Mouse (Mus musculus): ENCODE data around the gene Canx.
A peak's percentile ranks its signal among the peaks of the same experiment; 100 is the strongest.
"Not testable (repeated sequence)": the region's sequence is repeated elsewhere in the genome, so short reads cannot be mapped to it uniquely, and the experiment has no call there.

The Canx gene

GRCm38 (mm10) chr11:50325496-50326301 lies at the start of gene Canx:
Gene Canx (minus strand): TSS chr11:50325673.
- DNase-seq (ENCODE audit: low spot score): peak; percentile 96

- DNase-seq (ENCODE audit: low spot score): no peak
Observed at GRCm38 (mm10) chr11:50374286-50375015, 49.0 kb upstream of the Canx start.

GRCm38 (mm10) chr11:50373621-50374020 lies 48.1 kb upstream of the Canx start:
- no peak for DNase-seq (ENCODE audit: low spot score)

DNA sequence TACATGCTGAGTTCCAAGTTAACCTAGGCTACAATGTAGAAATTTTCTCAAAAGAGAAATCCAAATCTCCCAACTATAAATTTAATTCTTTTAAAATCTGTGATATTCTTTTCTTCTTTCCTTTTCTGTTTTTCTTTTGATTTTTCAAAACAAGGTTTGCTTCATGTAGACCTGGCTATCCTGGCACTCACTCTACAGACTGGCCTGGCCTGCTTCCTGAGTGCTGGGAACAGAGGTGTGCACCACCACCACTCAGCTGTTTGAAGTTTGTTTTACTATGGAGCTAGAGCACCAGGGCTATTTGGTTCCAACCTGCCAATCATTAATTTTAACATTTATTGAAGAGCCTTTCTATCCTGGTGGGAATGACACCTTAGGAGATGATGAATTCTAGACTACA lies 47.6 kb upstream of the Canx start:
- no peak for DNase-seq (ENCODE audit: low spot score)

DNA sequence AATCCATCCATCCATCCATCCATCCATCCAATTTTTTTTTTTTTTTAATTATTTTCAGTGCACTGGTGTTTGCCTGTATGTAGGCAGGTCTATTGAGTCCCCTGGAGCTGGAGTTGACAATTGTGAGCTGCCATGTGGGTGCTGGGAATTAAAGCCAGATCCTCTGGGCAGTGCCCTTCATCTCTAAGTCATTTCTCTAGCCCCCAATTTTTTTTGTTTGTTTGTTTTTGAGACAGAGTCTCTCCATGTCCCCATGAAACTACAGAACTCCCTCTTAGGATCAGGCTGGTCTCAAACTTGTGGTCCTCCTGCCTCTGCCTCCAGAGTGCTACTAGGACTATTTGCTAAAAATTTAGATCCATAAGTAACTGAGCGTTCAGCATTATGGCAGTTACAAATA lies 46.4 kb upstream of the Canx start:
- no peak for DNase-seq (ENCODE audit: low spot score)

GRCm38 (mm10) chr11:50371399-50371841 lies 45.9 kb upstream of the Canx start:
- peak; percentile 42 for DNase-seq (ENCODE audit: low spot score)

GRCm38 (mm10) chr11:50370969-50371368 lies 45.5 kb upstream of the Canx start:
- DNase-seq (ENCODE audit: low spot score): no peak

DNA sequence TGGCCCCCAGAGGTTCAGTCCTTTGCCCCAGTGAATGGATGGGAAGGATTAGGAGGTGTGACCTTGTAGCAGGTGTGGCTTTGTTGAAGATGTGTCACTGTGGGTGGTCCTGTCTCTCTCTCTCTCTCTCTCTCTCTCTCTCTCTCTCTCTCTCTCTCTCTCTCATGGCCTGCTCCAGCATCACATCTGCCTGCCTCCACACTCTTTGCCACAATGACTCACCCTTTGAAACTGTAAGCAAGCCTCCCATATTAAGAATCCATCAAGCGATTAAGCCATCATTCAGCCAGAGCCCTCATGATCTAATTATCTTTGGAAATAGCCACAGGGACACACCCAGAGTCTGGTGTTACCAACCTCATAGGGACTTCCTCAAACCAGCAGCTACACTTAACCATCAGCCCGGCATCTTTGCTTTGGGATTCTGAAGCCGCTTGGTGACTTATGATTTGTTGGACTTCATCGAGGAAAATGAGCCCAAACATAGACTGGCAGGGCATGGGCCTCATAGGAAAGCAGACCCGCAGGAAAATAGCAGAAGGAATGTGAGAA lies 44.0 kb upstream of the Canx start:
- no peak for DNase-seq (ENCODE audit: low spot score)

DNA sequence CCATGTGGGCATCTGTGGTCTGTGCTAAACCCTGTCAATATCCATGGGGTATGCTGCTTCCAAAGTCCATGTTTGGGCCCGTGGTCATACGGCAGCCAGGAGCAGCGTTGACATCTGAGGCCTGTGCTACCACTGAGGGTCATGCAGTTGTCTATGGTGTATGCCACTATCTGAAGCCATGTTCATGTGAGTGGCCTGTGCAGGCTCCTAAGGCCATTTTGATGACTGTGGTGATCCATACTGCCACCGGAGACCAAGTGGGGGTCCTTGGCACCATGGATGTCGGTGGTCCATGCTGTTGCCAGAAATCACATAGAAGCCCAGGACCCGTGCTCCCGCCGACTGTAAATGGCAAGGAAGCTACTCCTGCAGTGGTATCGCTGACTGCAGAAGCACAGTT lies 42.1 kb upstream of the Canx start:
- no peak for DNase-seq (ENCODE audit: low spot score)

GRCm38 (mm10) chr11:50365322-50365721 lies 39.8 kb upstream of the Canx start:
- no peak for DNase-seq (ENCODE audit: low spot score)

DNA sequence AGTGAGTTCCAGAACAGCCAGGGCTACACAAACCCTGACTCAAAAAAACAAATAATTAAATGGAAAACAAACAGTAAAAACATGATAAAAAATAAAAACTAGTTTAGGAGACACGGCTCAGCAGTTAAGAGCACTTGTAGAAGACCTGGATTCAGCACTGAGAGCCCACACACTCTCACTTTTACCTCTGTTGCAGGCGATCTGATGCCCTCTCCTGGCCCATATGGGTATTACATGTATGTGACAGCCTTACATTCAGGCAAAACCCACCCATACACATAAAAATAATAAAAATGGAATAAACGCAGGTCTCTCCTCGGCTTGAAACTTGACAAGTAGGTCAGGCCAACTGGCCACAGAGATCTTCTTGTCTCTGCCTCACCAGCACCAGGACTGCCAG lies 39.1 kb upstream of the Canx start:
- DNase-seq (ENCODE audit: low spot score): peak; percentile 62

- not testable (repeated sequence) for DNase-seq (ENCODE audit: low spot score)
Observed at GRCm38 (mm10) chr11:50361282-50361681, 35.8 kb upstream of the Canx start.

DNA sequence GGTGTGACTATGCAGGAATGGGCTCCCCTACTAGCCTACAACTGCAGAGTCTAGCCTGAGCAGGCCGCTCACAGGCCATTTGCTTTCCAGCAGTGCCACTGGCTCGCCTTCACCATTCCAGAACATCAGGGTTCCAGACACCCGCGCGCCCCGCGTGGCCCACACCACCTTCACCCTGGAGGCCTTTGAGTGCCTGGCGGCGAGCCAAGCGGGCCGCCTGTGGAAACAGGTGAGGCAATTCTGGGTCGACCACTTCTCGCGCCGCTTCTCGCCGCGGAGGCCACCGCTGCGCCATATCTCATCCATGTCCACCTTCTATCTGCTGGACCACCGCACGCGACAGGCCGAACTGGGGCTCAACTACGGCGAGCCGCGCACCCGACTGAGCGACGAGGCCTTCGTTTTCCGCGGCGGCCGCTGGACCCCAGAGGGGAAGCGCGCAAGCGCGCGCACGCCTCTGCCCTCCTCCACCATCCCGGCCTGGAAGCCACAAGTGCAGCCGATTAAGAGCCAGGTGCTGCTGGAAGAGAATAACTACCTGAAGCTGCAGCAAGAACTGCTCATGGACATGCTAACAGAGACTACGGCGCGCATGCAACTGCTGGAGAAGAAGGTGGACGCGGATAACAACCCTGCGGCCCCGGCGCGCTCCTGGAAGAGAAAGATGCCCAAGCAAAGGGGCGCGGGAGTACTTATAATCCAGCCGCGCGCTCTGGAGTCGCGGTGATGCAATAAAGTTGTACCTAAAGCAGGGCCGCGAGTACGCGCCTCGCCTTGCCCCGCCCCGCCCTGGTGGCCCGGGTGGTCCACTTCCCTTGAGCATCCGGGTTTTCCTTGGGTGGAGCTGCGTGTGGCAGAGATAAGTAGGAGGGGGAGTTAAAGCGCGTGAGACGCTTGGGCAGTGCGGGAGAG lies 33.7 kb upstream of the Canx start:
- no peak for DNase-seq (ENCODE audit: low spot score)

- DNase-seq (ENCODE audit: low spot score): no peak
Observed at GRCm38 (mm10) chr11:50355395-50355794, 29.9 kb upstream of the Canx start.

GRCm38 (mm10) chr11:50354851-50355250 lies 29.4 kb upstream of the Canx start:
- no peak for DNase-seq (ENCODE audit: low spot score)

GRCm38 (mm10) chr11:50354162-50354561 lies 28.7 kb upstream of the Canx start, which contains the start of gene Cby3:
Gene Cby3 (plus strand): TSS chr11:50354462.
- no peak for DNase-seq (ENCODE audit: low spot score)

DNA sequence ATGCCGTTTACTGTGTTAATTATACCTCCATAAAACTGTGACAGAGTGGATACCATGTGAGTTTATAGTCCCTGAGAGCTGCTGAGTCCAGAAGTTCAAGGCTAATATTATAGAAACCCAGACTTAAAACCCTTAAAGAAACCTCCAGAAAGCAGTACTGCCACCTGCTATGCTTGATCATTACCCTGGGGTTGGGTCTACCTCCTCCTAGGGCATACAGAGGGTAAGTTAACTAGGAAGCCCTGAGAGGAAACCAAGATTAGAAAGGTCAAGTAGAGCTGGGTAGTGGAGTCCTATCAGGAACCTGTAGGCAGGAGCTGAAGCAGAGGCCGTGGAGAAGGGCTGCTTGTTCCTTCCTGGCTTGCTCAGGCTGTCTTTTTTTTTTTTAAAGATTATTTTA lies 26.7 kb upstream of the Canx start:
- DNase-seq (ENCODE audit: low spot score): no peak

DNA sequence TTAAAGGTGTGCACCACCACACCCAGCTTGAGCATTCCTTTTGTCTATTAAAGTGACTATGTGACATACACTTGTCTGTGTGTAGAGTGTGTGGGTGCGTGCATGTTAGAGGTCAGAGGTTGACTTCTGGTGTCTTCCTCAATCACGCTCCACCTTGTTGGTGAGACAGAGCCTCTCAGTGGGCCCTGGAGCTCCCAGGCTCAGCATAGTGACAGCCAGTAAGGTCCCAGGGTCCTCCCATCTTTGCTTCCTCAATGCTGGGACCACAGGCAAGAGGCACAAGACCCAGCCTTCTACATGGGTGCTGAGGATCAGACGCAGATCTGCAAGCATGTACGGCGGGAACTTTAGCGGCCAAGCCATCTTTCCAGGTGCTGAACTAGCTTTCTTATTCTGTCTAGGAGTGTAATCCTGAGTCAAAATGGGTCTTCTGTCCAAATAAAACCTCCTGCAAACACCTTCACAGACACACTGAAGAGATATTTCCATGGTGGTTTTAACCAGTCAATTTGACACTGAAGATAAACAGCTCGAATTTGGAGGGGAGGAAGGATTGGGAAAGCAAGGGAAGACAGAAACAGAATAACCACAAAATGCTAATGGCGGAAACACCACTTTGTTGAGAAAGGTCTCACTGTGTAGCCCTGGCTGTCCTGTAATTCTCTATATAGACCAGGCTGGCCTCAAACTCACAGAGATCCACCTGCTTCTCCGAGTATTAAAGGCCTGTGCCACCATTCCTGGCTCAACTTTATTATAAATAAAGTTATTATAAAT lies 21.0 kb upstream of the Canx start:
- no peak for DNase-seq (ENCODE audit: low spot score)

DNA sequence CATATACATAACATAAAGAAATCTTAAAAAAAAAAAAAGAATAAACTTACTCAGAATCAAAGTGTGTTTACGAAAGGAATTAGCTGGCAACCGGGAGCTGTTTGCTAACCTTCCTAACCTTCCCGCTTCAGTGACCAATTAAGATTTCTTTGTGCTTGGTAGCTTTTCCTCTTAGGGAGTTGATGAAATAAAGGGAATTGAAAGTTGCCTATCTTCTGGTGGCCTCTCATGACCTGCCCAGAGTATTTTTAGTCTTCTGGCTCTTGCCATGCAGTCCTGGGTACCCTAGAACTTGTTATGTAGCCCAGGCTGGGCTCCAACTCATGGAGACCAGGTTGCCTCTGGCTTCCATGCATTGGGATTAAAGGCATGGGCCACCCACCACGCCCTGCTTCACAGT lies 20.0 kb upstream of the Canx start:
- no peak for DNase-seq (ENCODE audit: low spot score)

- no peak for DNase-seq (ENCODE audit: low spot score)
Observed at GRCm38 (mm10) chr11:50336891-50337290, 11.4 kb upstream of the Canx start.

GRCm38 (mm10) chr11:50336126-50336525 lies 10.7 kb upstream of the Canx start:
- DNase-seq (ENCODE audit: low spot score): no peak
